ENCODE assay signal across 7 mouse cellular contexts in genomic region chr2:38781945-38782720, GRCm38 (mm10).
DNase-seq lines count a peak whose midpoint lies in the region; ATAC-seq lines count a peak whose summit lies in the region.

No protein-coding gene starts in this region.

- H3K27ac ChIP-seq in hindbrain, embryonic 15.5 days (replicated peaks): peak overlapping the region; percentile 57
- H3K27ac ChIP-seq in neural tube, embryonic 12.5 days: no peak overlapping the region

- H3K27me3 ChIP-seq in hindbrain, embryonic 15.5 days: no peaks in the 10 kb centered on the region
- H3K27me3 ChIP-seq in neural tube, embryonic 12.5 days (replicated peaks): no peaks in the 10 kb centered on the region

- no peaks in the 10 kb centered on the region for H3K36me3 ChIP-seq in hindbrain, embryonic 15.5 days
- no peaks in the 10 kb centered on the region for H3K36me3 ChIP-seq in neural tube, embryonic 12.5 days

- peak; percentile 11 for DNase-seq in kidney, postnatal 10 days
- no peak for DNase-seq in kidney, adult 8-10 months
- peak; percentile 90 for DNase-seq in embryo, embryonic 10.5 days (ENCODE audit: low spot score)
- no peak for DNase-seq in frontal cortex, postnatal 36 days (ENCODE audit: low spot score in 2 of 2)
- no peak for DNase-seq in frontal cortex, adult 2 months (ENCODE audit: extremely low spot score in 1 of 2, low spot score in 1 of 2)

- no peaks in the 10 kb centered on the region for H3K9me3 ChIP-seq in hindbrain, embryonic 15.5 days
- no peaks in the 10 kb centered on the region for H3K9me3 ChIP-seq in neural tube, embryonic 12.5 days

- ATAC-seq in hindbrain, embryonic 15.5 days (ENCODE audit: low FRiP score, low read depth): no peak
- 0 out of 2 replicates have a peak, but pooled peaks have one; percentile 48 for ATAC-seq in neural tube, embryonic 12.5 days (ENCODE audit: low FRiP score, low read depth)

- no peak overlapping the region for H3K4me3 ChIP-seq in hindbrain, embryonic 15.5 days
- H3K4me3 ChIP-seq in neural tube, embryonic 12.5 days: no peak overlapping the region

- H3K4me2 ChIP-seq in hindbrain, embryonic 15.5 days: peak overlapping the region; percentile 30; the same call in 1 of the 2 replicates
- peak overlapping the region; percentile 41 for H3K4me2 ChIP-seq in neural tube, embryonic 12.5 days (replicated peaks)

- H3K9ac ChIP-seq in hindbrain, embryonic 15.5 days: no peak overlapping the region
- H3K9ac ChIP-seq in neural tube, embryonic 12.5 days: no peak overlapping the region

- H3K4me1 ChIP-seq in hindbrain, embryonic 15.5 days (replicated peaks): peaks cover 13% of the 10 kb centered on the region
- peaks cover 18% of the 10 kb centered on the region for H3K4me1 ChIP-seq in neural tube, embryonic 12.5 days

- 7% methylated on average over 6 of the region's 6 CpGs for WGBS in hindbrain, embryonic 15.5 days
- 9% methylated on average over 6 of the region's 6 CpGs for WGBS in neural tube, embryonic 12.5 days

Comparison
In these comparisons a context has a peak if more than half of its experiments do, and no peak if none do; other contexts are left out.
1. DNase-seq: peak in kidney, postnatal 10 days (single experiment) and embryo, embryonic 10.5 days (single experiment); none in kidney, adult 8-10 months (0 of 2), frontal cortex, postnatal 36 days (0 of 2) and frontal cortex, adult 2 months (0 of 2).